Mouse (Mus musculus) forebrain, embryonic 11.5 days (tissue): ENCODE data around the gene Zfp931. TPM values are rescaled to one million over a fixed set of nuclear protein-coding genes. Genes with fewer than 3 reads are reported as not detected.
"Not testable (repeated sequence)": the region's sequence is repeated elsewhere in the genome, so short reads cannot be mapped to it uniquely, and the experiment has no call there.

ENCODE experiments used
- ATAC-seq: fragments of 200-750 bp; cut with Nextera tagmentation; replicated peaks from 2 replicates; pipeline ENCODE4 v1.8.0; 2017; ENCODE audit warnings: moderate TSS enrichment; ENCODE audit not compliant: low FRiP score
- DNase-seq: peaks from one replicate; pipeline ENCODE4 v3.0.0-alpha.2; 2017; ENCODE audit warnings: low spot score
- H3K27ac ChIP-seq: fragments of 300-500 bp; sonication (generic); 2 replicates; pipeline ENCODE4 v1.5.1; 2014; ENCODE audit warnings: low read depth, low read length
- H3K27me3 ChIP-seq: fragments of 300-500 bp; sonication (generic); 2 replicates; pipeline ENCODE4 v1.6.1; 2014; ENCODE audit warnings: mild to moderate bottlenecking, low read length, mixed read lengths; ENCODE audit not compliant: control insufficient read depth, insufficient read depth
- H3K36me3 ChIP-seq: fragments of 300-500 bp; sonication (generic); 2 replicates; pipeline ENCODE4 v1.6.1; 2014; ENCODE audit warnings: mild to moderate bottlenecking, low read length, moderate library complexity, mixed read lengths; ENCODE audit not compliant: control insufficient read depth, insufficient read depth
- H3K4me1 ChIP-seq: fragments of 300-500 bp; sonication (generic); replicated peaks from 2 replicates; pipeline ENCODE4 v1.6.1; 2014; ENCODE audit warnings: low read length, mixed read lengths; ENCODE audit not compliant: control insufficient read depth, insufficient read depth
- H3K4me2 ChIP-seq: fragments of 300-500 bp; sonication (generic); 2 replicates; pipeline ENCODE4 v1.6.1; 2014; ENCODE audit warnings: low read depth, mild to moderate bottlenecking, low read length, moderate library complexity, mixed read lengths; ENCODE audit not compliant: severe bottlenecking
- H3K4me3 ChIP-seq: fragments of 300-500 bp; sonication (generic); 2 replicates; pipeline ENCODE4 v1.5.1; 2014; ENCODE audit warnings: low read depth, low read length
- H3K9ac ChIP-seq: fragments of 300-500 bp; sonication (generic); 2 replicates; pipeline ENCODE4 v1.6.1; 2014; ENCODE audit warnings: low read length
- H3K9me3 ChIP-seq: fragments of 300-500 bp; sonication (generic); 2 replicates; pipeline ENCODE4 v1.6.1; 2016; ENCODE audit warnings: low read length, mixed read lengths; ENCODE audit not compliant: control insufficient read depth
- WGBS: fragments of 180-500 bp; shearing (Covaris S2); extraction: QIAGEN DNeasy Blood & Tissue Kit; methylation state at CpG from one replicate; pipeline ENCODE4 v1.1.7; 2014; 5-methylcytosine and 5-hydroxymethylcytosine counted together
- polyA plus RNA-seq: library from polyadenylated mRNA; unstranded; fragments of >200 nt; fragmentation: Nextera tagmentation; extraction: Ambion mirVana; gene quantifications from 2 replicates; pipeline ENCODE4 v1.2.1, GENCODE M21; 2014

Gene Zfp931
- 15.3 and 19.7 TPM in 2 replicates for polyA plus RNA-seq

- H3K27me3 ChIP-seq, DNase-seq, H3K9me3 ChIP-seq, ATAC-seq, H3K9ac ChIP-seq, H3K36me3 ChIP-seq, H3K4me1 ChIP-seq, H3K27ac ChIP-seq: not testable (repeated sequence)
- Histone ChIP-seq H3K4me2 (peak within 1 kb of the TSS; percentile 35; the same call in 1 of the 2 replicates), H3K4me3 (peak within 1 kb of the TSS; percentile 32)
- 0% methylated on average over 4 of the region's 14 CpGs for WGBS
Observed at GRCm38 (mm10) chr2:178078166-178078717, at the start of gene Zfp931. Gene Zfp931, minus strand, starts transcription at chr2:178078476.

- no peaks in the 10 kb centered on the region for H3K4me1 ChIP-seq
- no peaks in the 10 kb centered on the region for H3K27me3 ChIP-seq
- H3K36me3 ChIP-seq = no peaks in the 10 kb centered on the region
- ATAC-seq = no peak
- DNase-seq = peak; percentile 43
- H3K9me3 ChIP-seq = no peaks in the 10 kb centered on the region
- H3K4me2 ChIP-seq = no peak overlapping the region
- H3K4me3 ChIP-seq = no peak overlapping the region
- no peak overlapping the region for H3K27ac ChIP-seq
- no peak overlapping the region for H3K9ac ChIP-seq
- 87% methylated on average over 7 of the region's 7 CpGs for WGBS
Observed at GRCm38 (mm10) chr2:178126041-178126820, 48.0 kb upstream of the Zfp931 start.

GRCm38 (mm10) chr2:178125427-178125826 is 47.2 kb upstream of the Zfp931 start:
- WGBS = 85% methylated on average over 8 of the region's 8 CpGs

GRCm38 (mm10) chr2:178123466-178123865 is 45.2 kb upstream of the Zfp931 start:
- 76% methylated on average over 15 of the region's 15 CpGs for WGBS
- Histone ChIP-seq H3K9me3 (no peaks in the 10 kb centered on the region), H3K36me3 (no peaks in the 10 kb centered on the region), H3K27me3 (peaks cover 9% of the 10 kb centered on the region), H3K4me1 (0 out of 2 replicates have a peak, but pooled peaks cover 2% of the 10 kb centered on the region), H3K27ac (no peak overlapping the region), H3K4me3 (no peak overlapping the region), H3K9ac (no peak overlapping the region), H3K4me2 (no peak overlapping the region)
- ATAC-seq = no peak
- peak; percentile 40 for DNase-seq

More at GRCm38 (mm10) chr2:178125427-178125826, 47.2 kb upstream of the Zfp931 start:
- Histone ChIP-seq H3K27ac (no peak overlapping the region), H3K4me3 (no peak overlapping the region), H3K4me2 (no peak overlapping the region), H3K4me1 (no peaks in the 10 kb centered on the region), H3K9me3 (no peaks in the 10 kb centered on the region), H3K9ac (no peak overlapping the region), H3K27me3 (no peaks in the 10 kb centered on the region), H3K36me3 (no peaks in the 10 kb centered on the region)
- ATAC-seq (no peak), DNase-seq (peak; percentile 33)

- Histone ChIP-seq H3K4me1 (0 out of 2 replicates have a peak, but pooled peaks cover 2% of the 10 kb centered on the region), H3K9ac (no peak overlapping the region), H3K9me3 (no peaks in the 10 kb centered on the region), H3K36me3 (no peaks in the 10 kb centered on the region), H3K27ac (no peak overlapping the region), H3K4me3 (no peak overlapping the region), H3K4me2 (no peak overlapping the region), H3K27me3 (peaks cover 14% of the 10 kb centered on the region)
- DNase-seq (peak; percentile 50), ATAC-seq (no peak)
- WGBS = 41% methylated on average over 4 of the region's 4 CpGs
Observed at GRCm38 (mm10) chr2:178121946-178122665, 43.8 kb upstream of the Zfp931 start.

GRCm38 (mm10) chr2:178121375-178121688 is 43.1 kb upstream of the Zfp931 start:
- Histone ChIP-seq H3K27me3 (peaks cover 14% of the 10 kb centered on the region), H3K4me1 (0 out of 2 replicates have a peak, but pooled peaks cover 2% of the 10 kb centered on the region), H3K9ac (no peak overlapping the region), H3K9me3 (no peaks in the 10 kb centered on the region), H3K4me3 (no peak overlapping the region), H3K36me3 (no peaks in the 10 kb centered on the region), H3K4me2 (no peak overlapping the region), H3K27ac (no peak overlapping the region)
- ATAC-seq (no peak), DNase-seq (no peak)
- 41% methylated on average over 2 of the region's 2 CpGs for WGBS

GRCm38 (mm10) chr2:178120651-178121374 is 42.5 kb upstream of the Zfp931 start:
- no peaks in the 10 kb centered on the region for H3K9me3 ChIP-seq
- no peaks in the 10 kb centered on the region for H3K36me3 ChIP-seq
- DNase-seq (peak; percentile 46), ATAC-seq (no peak)
- no peak overlapping the region for H3K4me2 ChIP-seq
- no peak overlapping the region for H3K9ac ChIP-seq
- H3K27me3 ChIP-seq = peaks cover 14% of the 10 kb centered on the region
- no peak overlapping the region for H3K4me3 ChIP-seq
- H3K4me1 ChIP-seq = 0 out of 2 replicates have a peak, but pooled peaks cover 2% of the 10 kb centered on the region
- no peak overlapping the region for H3K27ac ChIP-seq
- 92% methylated on average over 8 of the region's 8 CpGs for WGBS

GRCm38 (mm10) chr2:178120356-178120645 is 42.0 kb upstream of the Zfp931 start:
- ATAC-seq = no peak
- DNase-seq = no peak
- no peaks in the 10 kb centered on the region for H3K36me3 ChIP-seq
- H3K9me3 ChIP-seq = no peaks in the 10 kb centered on the region
- no peak overlapping the region for H3K27ac ChIP-seq
- H3K27me3 ChIP-seq = peaks cover 14% of the 10 kb centered on the region
- 0 out of 2 replicates have a peak, but pooled peaks cover 2% of the 10 kb centered on the region for H3K4me1 ChIP-seq
- H3K9ac ChIP-seq = no peak overlapping the region
- H3K4me3 ChIP-seq = no peak overlapping the region
- H3K4me2 ChIP-seq = no peak overlapping the region
